Mouse (Mus musculus): ENCODE measurements around the gene Birc5.

GRCm38 (mm10) chr11:117814704-117815366 lies 34.2 kb upstream of the Birc5 start:
- TF ChIP-seq CTCF (IDR thresholded peaks at IDR 0.05; ENCODE audit: control insufficient read depth, insufficient read depth, insufficient read length) = no peak
- TF ChIP-seq MYOG (IDR thresholded peaks at IDR 0.05; ENCODE audit: control insufficient read depth, extremely low read depth, insufficient read length) = no peak
- no peak for TF ChIP-seq MYOD1 (IDR thresholded peaks at IDR 0.05; ENCODE audit: control insufficient read depth, insufficient read length, low read depth)
- no peak for TF ChIP-seq MAX (IDR thresholded peaks at IDR 0.05)
- TF ChIP-seq USF1 (IDR thresholded peaks at IDR 0.05; ENCODE audit: low read depth) = no peak

Data from C2C12 (cell line).